ENCODE assay signal across 24 mouse cellular contexts in genomic region chr11:97007093-97007794, GRCm38 (mm10). TPM values are rescaled to one million over a fixed set of nuclear protein-coding genes. Genes with fewer than 3 reads are reported as not detected.
DNase-seq lines count a peak whose midpoint lies in the region; ATAC-seq and TF ChIP-seq lines count a peak whose summit lies in the region.
"Had no signal": no experiment of that assay in that cellular context is flagged by ENCODE, and none has a peak within 500 bp of the region (broad histone marks: within the 10 kb centered on the region; RNA-seq: fewer than 3 reads in every experiment).

No protein-coding gene starts in this region.

- H3K36me3 ChIP-seq in G1E (replicated peaks): no peaks in the 10 kb centered on the region
- H3K36me3 ChIP-seq in hindbrain, postnatal 0 days (ENCODE audit: insufficient read depth, low read length): no peaks in the 10 kb centered on the region
- H3K36me3 ChIP-seq: forebrain, embryonic 15.5 days; limb, embryonic 10.5 days had no signal

- H3K27ac ChIP-seq in hindbrain, postnatal 0 days: no peak overlapping the region
- H3K27ac ChIP-seq: forebrain, embryonic 15.5 days; gastrocnemius, adult 2 months; limb, embryonic 10.5 days had no signal

- peak overlapping the region; percentile 54; the same call in 1 of the 2 replicates for H3K4me3 ChIP-seq in G1E (ENCODE audit: low read depth, low read length)
- H3K4me3 ChIP-seq in hindbrain, postnatal 0 days (ENCODE audit: low read length): no peak overlapping the region
- H3K4me3 ChIP-seq: erythroblast, embryonic 14.5 days; forebrain, embryonic 15.5 days; gastrocnemius, adult 2 months; limb, embryonic 10.5 days had no signal

- peaks cover 69% of the 10 kb centered on the region for H3K27me3 ChIP-seq in G1E (ENCODE audit: insufficient read depth, low read length)
- peaks cover 7% of the 10 kb centered on the region; the same call in 1 of the 2 replicates for H3K27me3 ChIP-seq in hindbrain, postnatal 0 days (ENCODE audit: insufficient read depth, low read length)

- WGBS in hindbrain, postnatal 0 days: 75% methylated on average over 9 of the region's 9 CpGs

- no peak overlapping the region for H3K4me2 ChIP-seq in hindbrain, postnatal 0 days (ENCODE audit: low read depth, low read length)
- H3K4me2 ChIP-seq: forebrain, embryonic 15.5 days; heart, embryonic 11.5 days had no signal

- TF ChIP-seq CTCF in G1E (IDR thresholded peaks at IDR 0.05; ENCODE audit: low read depth, low read length): no peak
- TF ChIP-seq CTCF in hindbrain, postnatal 0 days (IDR thresholded peaks at IDR 0.05; ENCODE audit: low read depth): no peak

- intact Hi-C loops in left cerebral cortex, postnatal 25 days (cut with DNase I): no loop called here

- peak; percentile 40; the same call in 1 of the 2 replicates for ATAC-seq in G1E (ENCODE audit: extremely low read depth, insufficient number of reproducible peaks, low FRiP score, poor library complexity, severe bottlenecking)
- ATAC-seq in hindbrain, postnatal 0 days: no peak
- ATAC-seq: forebrain, embryonic 15.5 days; liver, postnatal 0 days had no signal

- no peaks in the 10 kb centered on the region for H3K9me3 ChIP-seq in G1E (replicated peaks)
- H3K9me3 ChIP-seq in hindbrain, postnatal 0 days (ENCODE audit: low read length): no peaks in the 10 kb centered on the region
- H3K9me3 ChIP-seq: forebrain, embryonic 15.5 days; limb, embryonic 10.5 days had no signal

- H3K4me1 ChIP-seq in G1E (ENCODE audit: insufficient read depth, low read depth, low read length): peaks cover 38% of the 10 kb centered on the region
- no peaks in the 10 kb centered on the region for H3K4me1 ChIP-seq in hindbrain, postnatal 0 days (ENCODE audit: insufficient read depth, low read length)
- H3K4me1 ChIP-seq: forebrain, embryonic 15.5 days had no signal

- peak; percentile 39 for DNase-seq in thymus, postnatal 4 days
- no peak for DNase-seq in thymus, adult 18-20 months
- DNase-seq in G1E (ENCODE audit: low spot score): peak; percentile 29
- peak; percentile 56 for DNase-seq in fibroblast of lung, adult 2 months (ENCODE audit: low read depth)
- peak; percentile 73 for DNase-seq in retina, postnatal 7 days (ENCODE audit: low read depth, low spot score)
- no peak for DNase-seq in hindbrain, postnatal 0 days (ENCODE audit: low spot score)
- no peak for DNase-seq in left cerebral cortex, postnatal 25 days (ENCODE audit: low spot score in 2 of 2)
- DNase-seq in embryo, embryonic 11 days: no peak
- DNase-seq: cerebellum, adult 8-10 months; gastrocnemius, adult 2 months; heart, postnatal 10 days; kidney, adult 8-10 months; kidney, postnatal 36 days; liver, postnatal 0 days; lung, postnatal 10 days; midbrain, embryonic 14.5 days; right cerebral cortex, adult 18-20 months had no signal

- no peak overlapping the region for H3K9ac ChIP-seq in hindbrain, postnatal 0 days (replicated peaks; ENCODE audit: low read length)
- H3K9ac ChIP-seq: forebrain, embryonic 15.5 days; liver, postnatal 0 days had no signal

RNA-seq across cellular contexts. Expression of gene Sp6, which starts 6.0 kb away (rescaled TPM):
- total RNA-seq in G1E (2014; fragmentation: Nextera tagmentation): not detected in 2 replicates
- 0.05 and 0.12 TPM in 2 replicates for total RNA-seq in G1E (2017)
- 0.01 TPM in 1 of 2 replicates, not detected in the other for polyA plus RNA-seq in G1E (2012)
- 0.18 and 0.99 TPM in 2 replicates for total RNA-seq in hindbrain, postnatal 0 days (2014; rRNA removed)
- 0.38 and 0.54 TPM in 2 replicates for polyA plus RNA-seq in hindbrain, postnatal 0 days (2015; fragmentation: Nextera tagmentation; extraction: Ambion mirVana)
- total RNA-seq in left cerebral cortex, postnatal 25 days (2021): 1 to 10 TPM; 2.1 to 2.2 TPM
- total RNA-seq: neutrophil, adult 5-6 weeks had no signal
- polyA plus RNA-seq: erythroblast, embryonic 14.5 days; hindbrain, embryonic 11.5 days; intestine, embryonic 14.5 days; midbrain, embryonic 14.5 days had no signal

RNA-seq across cellular contexts. Expression of gene Scrn2, which starts 22.5 kb away (rescaled TPM):
- total RNA-seq in G1E (2014; fragmentation: Nextera tagmentation): 1.2 and 5.3 TPM in 2 replicates
- 9.6 and 10.5 TPM in 2 replicates for total RNA-seq in G1E (2017)
- polyA plus RNA-seq in G1E (2012): 12.7 and 14.5 TPM in 2 replicates
- 10.5 and 24.0 TPM in 2 replicates for total RNA-seq in hindbrain, postnatal 0 days (2014; rRNA removed)
- polyA plus RNA-seq in hindbrain, postnatal 0 days (2015; fragmentation: Nextera tagmentation; extraction: Ambion mirVana): 12.4 and 13.8 TPM in 2 replicates
- 1 to 10 TPM; 3.6 to 3.7 TPM for total RNA-seq in left cerebral cortex, postnatal 25 days (2021)

RNA-seq across cellular contexts. Expression of gene Sp2, which starts 24.5 kb away (rescaled TPM):
- total RNA-seq in G1E (2014; fragmentation: Nextera tagmentation) (27.9 and 32.3 TPM in 2 replicates), G1E (2017) (0.99 and 1.6 TPM in 2 replicates)
- polyA plus RNA-seq in G1E (2012): 46.6 and 54.6 TPM in 2 replicates
- 7.3 and 8.8 TPM in 2 replicates for total RNA-seq in hindbrain, postnatal 0 days (2014; rRNA removed)
- 11.9 and 14.4 TPM in 2 replicates for polyA plus RNA-seq in hindbrain, postnatal 0 days (2015; fragmentation: Nextera tagmentation; extraction: Ambion mirVana)
- total RNA-seq in left cerebral cortex, postnatal 25 days (2021): 10 to 100 TPM; 12.8 to 13.5 TPM

RNA-seq across cellular contexts. Expression of gene Lrrc46, which starts 34.0 kb away (rescaled TPM):
- total RNA-seq in G1E (2014; fragmentation: Nextera tagmentation) (0.60 TPM in 1 of 2 replicates, not detected in the other), G1E (2017) (0.44 and 0.52 TPM in 2 replicates)
- 0.07 and 0.20 TPM in 2 replicates for polyA plus RNA-seq in G1E (2012)
- 0.36 and 3.5 TPM in 2 replicates for total RNA-seq in hindbrain, postnatal 0 days (2014; rRNA removed)
- 3.5 and 4.1 TPM in 2 replicates for polyA plus RNA-seq in hindbrain, postnatal 0 days (2015; fragmentation: Nextera tagmentation; extraction: Ambion mirVana)
- under 1 TPM; 0.66 to 0.71 TPM for total RNA-seq in left cerebral cortex, postnatal 25 days (2021)
- total RNA-seq: gastrocnemius, adult 2 months had no signal
- polyA plus RNA-seq: erythroblast, embryonic 14.5 days had no signal

RNA-seq across cellular contexts. Expression of gene Mrpl10, which starts 34.1 kb away (rescaled TPM):
- total RNA-seq in G1E (2014; fragmentation: Nextera tagmentation) (34.2 and 37.8 TPM in 2 replicates), G1E (2017) (36.2 and 36.5 TPM in 2 replicates)
- polyA plus RNA-seq in G1E (2012): 69.8 and 71.4 TPM in 2 replicates
- total RNA-seq in hindbrain, postnatal 0 days (2014; rRNA removed): 64.6 and 69.3 TPM in 2 replicates
- polyA plus RNA-seq in hindbrain, postnatal 0 days (2015; fragmentation: Nextera tagmentation; extraction: Ambion mirVana): 64.9 and 66.6 TPM in 2 replicates
- total RNA-seq in left cerebral cortex, postnatal 25 days (2021): 10 to 100 TPM; 67.9 to 68.8 TPM

Comparison
In these comparisons a context has a peak if more than half of its experiments do, and no peak if none do; other contexts are left out.
1. DNase-seq: peak in thymus, postnatal 4 days (single experiment), G1E (single experiment), fibroblast of lung, adult 2 months (single experiment) and retina, postnatal 7 days (single experiment); none in thymus, adult 18-20 months (0 of 2), hindbrain, postnatal 0 days (single experiment), left cerebral cortex, postnatal 25 days (0 of 2) and embryo, embryonic 11 days (single experiment).